Comparison of ENCODE assay signal across 9 mouse cellular contexts in genomic region chr11:101832001-101832400, GRCm38 (mm10). TPM values are rescaled to one million over a fixed set of nuclear protein-coding genes. Genes with fewer than 3 reads are reported as not detected.
DNase-seq lines count a peak whose midpoint lies in the region; ATAC-seq and TF ChIP-seq lines count a peak whose summit lies in the region.
"Had no signal": no experiment of that assay in that cellular context is flagged by ENCODE, and none has a peak within 500 bp of the region (broad histone marks: within the 10 kb centered on the region; RNA-seq: fewer than 3 reads in every experiment).

No protein-coding gene starts in this region.

- H3K4me3 ChIP-seq in layer of hippocampus, adult 2 months: no peak overlapping the region

- DNase-seq in lung, postnatal 10 days: peak; percentile 33
- no peak for DNase-seq in lung, adult 18-20 months
- peak; percentile 50 for DNase-seq in heart, postnatal 14 days
- peak; percentile 35 to 61 for DNase-seq in layer of hippocampus, adult 2 months (ENCODE audit: low spot score in 2 of 2)
- peak; percentile 16 for DNase-seq in retina, adult 2 months (ENCODE audit: low read depth, low spot score)
- DNase-seq in cerebellum, adult 18-20 months: no peak
- DNase-seq in cerebellum, adult 11-12 months: no peak

- no peak overlapping the region for H3K27ac ChIP-seq in layer of hippocampus, adult 2 months

- ATAC-seq in erythroblast, adult 5-6 weeks (replicated peaks; ENCODE audit: low FRiP score, poor library complexity, severe bottlenecking): no peak
- ATAC-seq: Patski had no signal

- intact Hi-C loops in heart, postnatal 14 days (cut with DNase I): loop anchor here (5.0 kb wide), 1 partner anchor 50 kb away; no protein-coding TSS in a partner anchor

- TF ChIP-seq CTCF in layer of hippocampus, adult 2 months (conservative IDR thresholded peaks at IDR 0.05): no peak

RNA-seq across cellular contexts. Expression of gene Etv4, which starts 46.8 kb away (rescaled TPM):
- total RNA-seq in heart, postnatal 14 days (2021): 1 to 10 TPM; 1.0 to 1.3 TPM
- 10 to 100 TPM; 10.1 to 10.7 TPM for total RNA-seq in layer of hippocampus, adult 2 months (2021)
- total RNA-seq in erythroblast, adult 5-6 weeks (2015; ENCODE audit: low replicate concordance): not detected in 2 replicates
- total RNA-seq in erythroblast, adult 5-6 weeks (2017; ENCODE audit: low replicate concordance): not detected in 2 replicates

Comparison
In these comparisons a context has a peak if more than half of its experiments do, and no peak if none do; other contexts are left out.
1. DNase-seq: peak in lung, postnatal 10 days (single experiment), heart, postnatal 14 days (2 of 2), layer of hippocampus, adult 2 months (2 of 2) and retina, adult 2 months (single experiment); none in lung, adult 18-20 months (0 of 2), cerebellum, adult 18-20 months (0 of 2) and cerebellum, adult 11-12 months (single experiment).
2. RNA of gene Etv4, which starts 46.8 kb away (total RNA-seq): 10.1 to 10.7 TPM in layer of hippocampus, adult 2 months; 1.0 to 1.3 TPM in heart, postnatal 14 days and not detected in erythroblast, adult 5-6 weeks; every median in the first group is over 4 times any median in the second.